In the genomic region with DNA sequence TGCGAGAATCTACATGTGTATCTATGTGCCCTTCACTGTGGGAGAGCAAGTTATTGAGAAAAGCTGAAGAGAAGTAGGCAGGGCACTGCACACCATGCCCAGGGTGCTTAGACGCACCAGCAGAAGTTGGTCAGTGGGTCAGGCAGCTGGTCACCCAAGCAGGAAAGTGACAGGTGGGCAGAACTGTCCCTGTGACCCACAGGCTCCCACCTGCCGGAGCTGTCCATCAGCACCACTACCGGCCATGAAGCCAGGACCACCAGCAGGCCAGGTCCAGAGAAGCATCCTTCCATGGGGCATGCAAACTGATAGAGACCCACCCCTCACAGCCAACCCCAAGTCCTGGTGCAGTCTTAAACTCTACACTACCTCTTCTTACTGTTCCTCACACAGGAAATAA, we compare ENCODE assay signal across 36 mouse cellular contexts. TPM values are rescaled to one million over a fixed set of nuclear protein-coding genes. Genes with fewer than 3 reads are reported as not detected.
DNase-seq lines count a peak whose midpoint lies in the region; ATAC-seq and TF ChIP-seq lines count a peak whose summit lies in the region.
"Had no signal": no experiment of that assay in that cellular context is flagged by ENCODE, and none has a peak within 500 bp of the region (broad histone marks: within the 10 kb centered on the region; RNA-seq: fewer than 3 reads in every experiment).

No protein-coding gene starts in this region.

- no peak for TF ChIP-seq CTCF in left cerebral cortex, adult 2 months (IDR thresholded peaks at IDR 0.05)

- H3K36me3 ChIP-seq in embryonic facial prominence, embryonic 10.5 days (replicated peaks) = no peaks in the 10 kb centered on the region
- H3K36me3 ChIP-seq in limb, embryonic 11.5 days (ENCODE audit: control insufficient read depth, insufficient read depth, low read length) = no peaks in the 10 kb centered on the region
- H3K36me3 ChIP-seq: heart, embryonic 13.5 days; limb, embryonic 15.5 days; liver, embryonic 13.5 days; neural tube, embryonic 15.5 days; stomach, embryonic 15.5 days had no signal

- no peaks in the 10 kb centered on the region for H3K9me3 ChIP-seq in embryonic facial prominence, embryonic 10.5 days
- no peaks in the 10 kb centered on the region for H3K9me3 ChIP-seq in limb, embryonic 11.5 days (ENCODE audit: control insufficient read depth, low read length)
- H3K9me3 ChIP-seq: heart, embryonic 13.5 days; limb, embryonic 15.5 days; liver, embryonic 13.5 days; neural tube, embryonic 15.5 days; stomach, embryonic 15.5 days had no signal

- peak; percentile 41 for DNase-seq in embryo, embryonic 10 days (ENCODE audit: low spot score)
- DNase-seq in embryo, embryonic 10.5 days (ENCODE audit: low spot score) = no peak
- DNase-seq in heart, adult 11 months = peak; percentile 81
- no peak for DNase-seq in heart, adult 18-20 months
- peak; percentile 42 for DNase-seq in embryonic facial prominence, embryonic 10.5 days (ENCODE audit: low spot score)
- peak; percentile 56 for DNase-seq in limb, embryonic 11.5 days (ENCODE audit: low spot score)
- no peak for DNase-seq in left cerebral cortex, adult 2 months (ENCODE audit: extremely low spot score in 1 of 2, low spot score in 2 of 2)
- DNase-seq: adrenal gland, postnatal 10 days; cerebellum, adult 8-10 months; cerebellum, postnatal 25 days; heart, postnatal 10 days; kidney, adult 9 months; kidney, postnatal 14 days; liver, embryonic 13.5 days; lung, adult 18-20 months; retina, postnatal 1 day; right cerebral cortex, postnatal 14 days; thymus, adult 18-20 months; thymus, postnatal 25 days had no signal

- no peak for ATAC-seq in limb, embryonic 11.5 days (ENCODE audit: insufficient number of reproducible peaks, low FRiP score, low TSS enrichment, low read depth)
- ATAC-seq in inflammation-experienced regulatory T-cells, adult 6 months = no peak
- ATAC-seq: forebrain, embryonic 14.5 days; lung, postnatal 0 days had no signal

- no peak overlapping the region for H3K9ac ChIP-seq in limb, embryonic 11.5 days (ENCODE audit: low read length)
- H3K9ac ChIP-seq: heart, embryonic 13.5 days; hindbrain, embryonic 14.5 days; limb, embryonic 15.5 days; liver, embryonic 13.5 days; neural tube, embryonic 15.5 days; stomach, embryonic 15.5 days had no signal

- H3K4me1 ChIP-seq in embryonic facial prominence, embryonic 10.5 days = peaks cover 7% of the 10 kb centered on the region
- H3K4me1 ChIP-seq in limb, embryonic 11.5 days (ENCODE audit: control insufficient read depth, insufficient read depth, low read length) = no peaks in the 10 kb centered on the region
- H3K4me1 ChIP-seq: heart, embryonic 13.5 days; liver, embryonic 13.5 days; stomach, embryonic 15.5 days had no signal

- H3K4me3 ChIP-seq in embryonic facial prominence, embryonic 10.5 days = no peak overlapping the region
- no peak overlapping the region for H3K4me3 ChIP-seq in limb, embryonic 11.5 days (ENCODE audit: low read depth, low read length)
- no peak overlapping the region for H3K4me3 ChIP-seq in left cerebral cortex, adult 2 months
- H3K4me3 ChIP-seq: heart, embryonic 13.5 days; limb, embryonic 15.5 days; liver, embryonic 13.5 days; neural tube, embryonic 15.5 days; stomach, embryonic 15.5 days had no signal

- WGBS in embryonic facial prominence, embryonic 10.5 days = 63% methylated on average over 4 of the region's 4 CpGs
- WGBS in limb, embryonic 11.5 days = 64% methylated on average over 4 of the region's 4 CpGs

- no peak overlapping the region for H3K27ac ChIP-seq in embryonic facial prominence, embryonic 10.5 days (replicated peaks)
- H3K27ac ChIP-seq in limb, embryonic 11.5 days (replicated peaks; ENCODE audit: low read depth, low read length) = no peak overlapping the region
- no peak overlapping the region for H3K27ac ChIP-seq in left cerebral cortex, adult 2 months
- H3K27ac ChIP-seq: heart, embryonic 13.5 days; hindbrain, embryonic 14.5 days; limb, embryonic 15.5 days; liver, embryonic 13.5 days; macrophage; neural tube, embryonic 15.5 days; stomach, embryonic 15.5 days had no signal

- intact Hi-C loops in left cerebral cortex, adult 2 months (cut with DNase I) = no loop called here

- peaks cover 51% of the 10 kb centered on the region for H3K27me3 ChIP-seq in embryonic facial prominence, embryonic 10.5 days (replicated peaks; ENCODE audit: low read depth, poor library complexity, severe bottlenecking)
- peaks cover 33% of the 10 kb centered on the region for H3K27me3 ChIP-seq in limb, embryonic 11.5 days (ENCODE audit: control insufficient read depth, insufficient read depth, low read length)

- no peak overlapping the region for H3K4me2 ChIP-seq in limb, embryonic 11.5 days (ENCODE audit: low read depth, severe bottlenecking)
- H3K4me2 ChIP-seq: heart, embryonic 13.5 days; hindbrain, embryonic 14.5 days; limb, embryonic 15.5 days; liver, embryonic 13.5 days; neural tube, embryonic 15.5 days; stomach, embryonic 15.5 days had no signal

RNA-seq across cellular contexts. Expression of gene Myod1, which starts 28.6 kb away (rescaled TPM):
- not detected for total RNA-seq in heart, adult 18-20 months (2021)
- polyA plus RNA-seq in embryonic facial prominence, embryonic 10.5 days (2016; fragmentation: Nextera tagmentation; extraction: Ambion mirVana) = 0.62 and 2.0 TPM in 2 replicates
- polyA plus RNA-seq in limb, embryonic 11.5 days (2014; fragmentation: Nextera tagmentation; extraction: Ambion mirVana) = 22.0 and 23.0 TPM in 2 replicates
- under 1 TPM in 1 of 2 experiments, not detected in 1; 0.30 TPM for total RNA-seq in left cerebral cortex, adult 2 months (2021)
- polyA plus RNA-seq in inflammation-experienced regulatory T-cells, adult 6 months (2017; shearing (Covaris generic)) = not detected
- total RNA-seq: CH12.LX; ES-E14; heart, postnatal 10 days; hematopoietic stem cell, adult 5-6 weeks; layer of hippocampus, postnatal 10 days; left cerebral cortex, adult 18-20 months; megakaryocyte-erythroid progenitor cell, adult 5-6 weeks; monocyte, adult 5-6 weeks had no signal
- polyA plus RNA-seq: forebrain, embryonic 14.5 days; lung, postnatal 0 days; macrophage; midbrain, embryonic 14.5 days had no signal

RNA-seq across cellular contexts. Expression of gene Kcnc1, which starts 48.6 kb away (rescaled TPM):
- total RNA-seq in heart, adult 18-20 months (2021) = under 1 TPM; 0.41 to 0.45 TPM
- polyA plus RNA-seq in embryonic facial prominence, embryonic 10.5 days (2016; fragmentation: Nextera tagmentation; extraction: Ambion mirVana) = 0.58 and 0.69 TPM in 2 replicates
- 0.05 and 0.13 TPM in 2 replicates for polyA plus RNA-seq in limb, embryonic 11.5 days (2014; fragmentation: Nextera tagmentation; extraction: Ambion mirVana)
- total RNA-seq in left cerebral cortex, adult 2 months (2021) = 100 to 1,000 TPM; 140 to 149 TPM
- polyA plus RNA-seq in inflammation-experienced regulatory T-cells, adult 6 months (2017; shearing (Covaris generic)) = under 1 TPM in 1 of 3 experiments, not detected in 2; 0.16 TPM
- total RNA-seq: monocyte, adult 5-6 weeks had no signal
- polyA plus RNA-seq: macrophage had no signal

Comparison
In these comparisons a context has a peak if more than half of its experiments do, and no peak if none do; other contexts are left out.
1. DNase-seq: peak in embryo, embryonic 10 days (single experiment), heart, adult 11 months (single experiment), embryonic facial prominence, embryonic 10.5 days (single experiment) and limb, embryonic 11.5 days (single experiment); none in embryo, embryonic 10.5 days (single experiment), heart, adult 18-20 months (0 of 2) and left cerebral cortex, adult 2 months (0 of 2).